Mouse (Mus musculus) heart, postnatal 10 days (tissue): Measurements from ENCODE around the gene Dnah2. TPM values are rescaled to one million over a fixed set of nuclear protein-coding genes. Genes with fewer than 3 reads are reported as not detected.

Source experiments
- DNase-seq, 2 experiments: peaks; one replicate each; pipeline ENCODE4 v3.0.0; 2021
- intact Hi-C: fragments of 180-260 bp; cut with DNase I; formaldehyde crosslinking; loops from one replicate; pipeline ENCODE4 v1.15.1; 2025
- microRNA-seq, 2 experiments: library from miRNA; unstranded; fragments of <30 nt; microRNA quantifications; one replicate each; pipeline ENCODE4 v1.2.0; 2022
- total RNA-seq, 2 experiments: library from RNA; stranded (reverse); gene quantifications; 2 replicates each; pipeline ENCODE4 v1.2.3; 2021

Gene Dnah2
- total RNA-seq, 2 experiments from 2014 or later, result 0.02 to 0.10 TPM

- no peak for DNase-seq
- intact Hi-C loops, result no loop called here
These were observed 173.3 kb downstream of the Dnah2 start for GRCm38 (mm10) chr11:69375646-69376045.

GRCm38 (mm10) chr11:69373223-69373965 is 175.5 kb downstream of the Dnah2 start:
- intact Hi-C loops, result loop anchor here (5.0 kb wide), 1 partner anchor 246 kb away; the partner anchor contains the start of gene Aloxe3
- no peak for DNase-seq

- intact Hi-C loops, result loop anchor here (5.0 kb wide), 1 partner anchor 245 kb away; the partner anchor contains the start of gene Aloxe3
- peak in 1 of 2 experiments; percentile 33 for DNase-seq
These were observed 176.1 kb downstream of the Dnah2 start for GRCm38 (mm10) chr11:69372780-69373170.

GRCm38 (mm10) chr11:69372056-69372779 is 176.7 kb downstream of the Dnah2 start:
- intact Hi-C loops, result loop anchor here (5.0 kb wide), 1 partner anchor 245 kb away; the partner anchor contains the start of gene Aloxe3

GRCm38 (mm10) chr11:69371601-69372000 is 177.3 kb downstream of the Dnah2 start:
- intact Hi-C loops, result loop anchor here (5.0 kb wide), 1 partner anchor 244 kb away; the partner anchor contains the start of gene Aloxe3
- DNase-seq, result no peak

More at GRCm38 (mm10) chr11:69372056-69372779, 176.7 kb downstream of the Dnah2 start:
- DNase-seq, result peak; percentile 33 to 34

- intact Hi-C loops, result loop anchor here (5.0 kb wide), 1 partner anchor 244 kb away; the partner anchor contains the start of gene Aloxe3
- no peak for DNase-seq
These were observed 178.1 kb downstream of the Dnah2 start for GRCm38 (mm10) chr11:69370817-69371215.

Small RNA genes lying within 50 kb of the gene (microRNA-seq; reads per million reads assigned to microRNA genes)
- gene Gm27493, result 0 reads per million in 2 experiments

Other genes starting within 250 kb of the Dnah2 start
- 1 to 10 TPM; 5.7 to 8.6 TPM for gene Cntrob, start 225.3 kb downstream of the Dnah2 start, total RNA-seq
- gene Trappc1, start 225.1 kb downstream of the Dnah2 start, total RNA-seq, result 10 to 100 TPM; 71.8 to 73.7 TPM
- 1 to 10 TPM in 1 of 2 experiments, under 1 TPM in 1; 0.97 to 1.0 TPM for gene Kcnab3, start 222.9 kb downstream of the Dnah2 start, total RNA-seq
- 1 to 10 TPM in 1 of 2 experiments, under 1 TPM in 1; 0.89 to 1.7 TPM for gene Rnf227, start 208.6 kb downstream of the Dnah2 start, total RNA-seq
- gene Chd3, start 179.7 kb downstream of the Dnah2 start, total RNA-seq, result 10 to 100 TPM; 62.0 to 66.7 TPM
- gene Naa38, start 153.6 kb downstream of the Dnah2 start, total RNA-seq, result 10 to 100 TPM; 94.1 to 95.0 TPM
- gene Cyb5d1, start 153.5 kb downstream of the Dnah2 start, total RNA-seq, result 10 to 100 TPM; 27.5 to 30.2 TPM
- 10 to 100 TPM; 53.3 to 54.0 TPM for gene Tmem88, start 150.9 kb downstream of the Dnah2 start, total RNA-seq
- 10 to 100 TPM; 48.3 to 52.2 TPM for gene Kdm6b, start 135.4 kb downstream of the Dnah2 start, total RNA-seq
- 100 to 1,000 TPM in 1 of 2 experiments, 10 to 100 TPM in 1; 97.6 to 115 TPM for gene Efnb3, start 11.1 kb upstream of the Dnah2 start, total RNA-seq
- 1 to 10 TPM; 5.9 to 6.8 TPM for gene Wrap53, start 31.1 kb upstream of the Dnah2 start, total RNA-seq
- gene Trp53, start 31.2 kb upstream of the Dnah2 start, total RNA-seq, result 10 to 100 TPM; 32.5 to 45.2 TPM
- 10 to 100 TPM; 29.9 to 36.5 TPM for gene Atp1b2, start 56.8 kb upstream of the Dnah2 start, total RNA-seq
- gene Shbg, start 68.8 kb upstream of the Dnah2 start, total RNA-seq, result not detected
- gene Sat2, start 72.9 kb upstream of the Dnah2 start, total RNA-seq, result 1 to 10 TPM; 4.3 to 4.7 TPM
- 10 to 100 TPM; 72.1 to 78.7 TPM for gene Fxr2, start 83.9 kb upstream of the Dnah2 start, total RNA-seq
- gene Sox15, start 106.2 kb upstream of the Dnah2 start, total RNA-seq, result not detected
- 10 to 100 TPM; 33.1 to 33.7 TPM for gene Mpdu1, start 113.5 kb upstream of the Dnah2 start, total RNA-seq
- gene Cd68, start 117.0 kb upstream of the Dnah2 start, total RNA-seq, result 1 to 10 TPM; 5.8 to 7.8 TPM
- 100 to 1,000 TPM; 389 to 397 TPM for gene Eif4a1, start 123.3 kb upstream of the Dnah2 start, total RNA-seq
- 10 to 100 TPM; 48.9 to 49.6 TPM for gene Senp3, start 133.0 kb upstream of the Dnah2 start, total RNA-seq
- 1 to 10 TPM; 2.1 to 2.4 TPM for gene Tnfsf13, start 136.7 kb upstream of the Dnah2 start, total RNA-seq
- gene Tnfsf12, start 146.7 kb upstream of the Dnah2 start, total RNA-seq, result 10 to 100 TPM; 19.6 to 20.3 TPM
- 1 to 10 TPM; 5.1 to 5.2 TPM for gene Tnfsfm13, start 147.0 kb upstream of the Dnah2 start, total RNA-seq
- 10 to 100 TPM; 44.5 to 47.5 TPM for gene Polr2a, start 209.5 kb upstream of the Dnah2 start, total RNA-seq
- under 1 TPM; 0.17 to 0.40 TPM for gene Slc35g3, start 212.9 kb upstream of the Dnah2 start, total RNA-seq
- gene Zbtb4, start 216.8 kb upstream of the Dnah2 start, total RNA-seq, result 10 to 100 TPM; 42.2 to 43.9 TPM
- 1 to 10 TPM; 5.8 to 7.1 TPM for gene Chrnb1, start 246.8 kb upstream of the Dnah2 start, total RNA-seq